Mouse (Mus musculus): ENCODE results near the gene Phlpp1. TPM values are rescaled to one million over a fixed set of nuclear protein-coding genes. Genes with fewer than 3 reads are reported as not detected.
A peak's percentile ranks its signal among the peaks of the same experiment; 100 is the strongest.

The Phlpp1 gene
- polyA plus RNA-seq, 1 experiment from 2014 or later, result 9.8 TPM

GRCm38 (mm10) chr1:106172301-106172930 is 864 bp downstream of the Phlpp1 start:
- Histone ChIP-seq H3K4me2 (replicated peaks; ENCODE audit: low read depth, low read length) (peak overlapping the region; percentile 84), H3K9ac (ENCODE audit: low read depth, low read length) (peak overlapping the region; percentile 96), H3K27me3 (ENCODE audit: control insufficient read depth, insufficient read depth, low read length) (no peaks in the 10 kb centered on the region), H3K4me3 (ENCODE audit: low read depth, low read length) (peak overlapping the region; percentile 96), H3K36me3 (ENCODE audit: control insufficient read depth, insufficient read depth, low read length) (no peaks in the 10 kb centered on the region), H3K9me3 (ENCODE audit: control insufficient read depth, low read length) (no peaks in the 10 kb centered on the region), H3K4me1 (replicated peaks; ENCODE audit: control insufficient read depth, insufficient read depth, low read length) (peaks cover 2% of the 10 kb centered on the region; the same call in 1 of the 2 replicates), H3K27ac (ENCODE audit: low read depth, low read length) (peak overlapping the region; percentile 90)
- under 1% methylated on average over 58 of the region's 77 CpGs for WGBS
- DNase-seq (ENCODE audit: low spot score) (peak; percentile 74), ATAC-seq (ENCODE audit: low FRiP score) (peak; percentile 5; the same call in 1 of the 2 replicates)

DNA sequence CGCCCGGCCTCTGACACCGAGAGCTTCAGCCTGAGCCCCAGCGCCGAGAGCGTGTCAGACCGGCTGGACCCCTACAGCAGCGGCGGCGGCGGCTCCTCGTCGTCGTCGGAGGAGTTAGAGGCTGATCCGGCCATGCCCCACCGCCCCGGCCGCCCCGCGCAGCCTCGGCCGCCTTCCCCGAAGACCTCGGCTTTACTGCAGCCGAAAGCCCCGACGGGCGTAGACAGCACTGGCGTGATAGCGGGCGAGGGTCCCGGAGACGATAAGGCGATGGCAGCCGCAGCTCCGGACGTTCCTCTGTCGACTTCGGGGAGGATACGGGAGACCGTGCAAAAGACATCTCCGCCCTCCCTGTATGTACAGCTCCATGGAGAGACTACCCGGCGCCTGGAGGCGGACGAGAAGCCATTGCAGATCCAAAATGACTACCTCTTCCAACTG is 1.4 kb downstream of the Phlpp1 start:
- H3K9ac ChIP-seq (ENCODE audit: low read depth, low read length), result peak overlapping the region; percentile 96
- H3K4me3 ChIP-seq (ENCODE audit: low read depth, low read length), result peak overlapping the region; percentile 96
- peak overlapping the region; percentile 90 for H3K27ac ChIP-seq (ENCODE audit: low read depth, low read length)
- peak overlapping the region; percentile 84 for H3K4me2 ChIP-seq (replicated peaks; ENCODE audit: low read depth, low read length)
- no peaks in the 10 kb centered on the region for H3K36me3 ChIP-seq (ENCODE audit: control insufficient read depth, insufficient read depth, low read length)
- ATAC-seq (ENCODE audit: low FRiP score), result no peak
- no peaks in the 10 kb centered on the region for H3K9me3 ChIP-seq (ENCODE audit: control insufficient read depth, low read length)
- H3K27me3 ChIP-seq (ENCODE audit: control insufficient read depth, insufficient read depth, low read length), result no peaks in the 10 kb centered on the region
- no peak for DNase-seq (ENCODE audit: low spot score)
- H3K4me1 ChIP-seq (replicated peaks; ENCODE audit: control insufficient read depth, insufficient read depth, low read length), result peaks cover 2% of the 10 kb centered on the region; the same call in 1 of the 2 replicates
- under 1% methylated on average over 46 of the region's 47 CpGs for WGBS

- Histone ChIP-seq H3K4me3 (ENCODE audit: low read depth, low read length) (peak overlapping the region; percentile 96), H3K27me3 (ENCODE audit: control insufficient read depth, insufficient read depth, low read length) (no peaks in the 10 kb centered on the region), H3K9ac (ENCODE audit: low read depth, low read length) (peak overlapping the region; percentile 96), H3K4me2 (replicated peaks; ENCODE audit: low read depth, low read length) (peak overlapping the region; percentile 84), H3K27ac (ENCODE audit: low read depth, low read length) (no peak overlapping the region), H3K9me3 (ENCODE audit: control insufficient read depth, low read length) (no peaks in the 10 kb centered on the region), H3K36me3 (ENCODE audit: control insufficient read depth, insufficient read depth, low read length) (no peaks in the 10 kb centered on the region), H3K4me1 (replicated peaks; ENCODE audit: control insufficient read depth, insufficient read depth, low read length) (peaks cover 2% of the 10 kb centered on the region; the same call in 1 of the 2 replicates)
- no peak for ATAC-seq (ENCODE audit: low FRiP score)
- 37% methylated on average over 9 of the region's 9 CpGs for WGBS
- DNase-seq (ENCODE audit: low spot score), result peak; percentile 26
These were observed 2.1 kb downstream of the Phlpp1 start for GRCm38 (mm10) chr1:106173621-106174156.

DNA sequence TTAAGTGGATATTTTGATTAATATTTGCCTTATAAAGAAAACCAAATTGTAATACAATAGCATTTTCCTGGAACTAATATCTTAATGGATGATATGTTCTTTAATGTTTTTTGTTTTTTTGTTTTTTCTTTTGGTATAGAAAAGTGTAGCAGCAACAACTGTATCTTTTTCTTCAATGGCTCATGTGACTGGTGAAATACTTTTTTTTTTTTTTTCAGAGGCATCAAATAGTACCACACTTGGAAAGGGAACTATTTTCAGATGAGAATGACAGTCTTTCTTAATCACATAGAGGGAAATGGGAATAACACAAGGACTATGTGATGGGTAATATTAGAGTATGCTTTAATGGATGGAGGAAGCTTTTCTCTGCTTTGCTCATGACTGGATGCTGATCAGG is 3.0 kb downstream of the Phlpp1 start:
- Histone ChIP-seq H3K4me2 (replicated peaks; ENCODE audit: low read depth, low read length) (peak overlapping the region; percentile 84), H3K9ac (ENCODE audit: low read depth, low read length) (0 out of 2 replicates have a peak overlapping the region, but pooled peaks have one; percentile 34), H3K27ac (ENCODE audit: low read depth, low read length) (no peak overlapping the region), H3K9me3 (ENCODE audit: control insufficient read depth, low read length) (no peaks in the 10 kb centered on the region), H3K27me3 (ENCODE audit: control insufficient read depth, insufficient read depth, low read length) (no peaks in the 10 kb centered on the region), H3K4me1 (replicated peaks; ENCODE audit: control insufficient read depth, insufficient read depth, low read length) (peaks cover 2% of the 10 kb centered on the region; the same call in 1 of the 2 replicates), H3K4me3 (ENCODE audit: low read depth, low read length) (peak overlapping the region; percentile 96), H3K36me3 (ENCODE audit: control insufficient read depth, insufficient read depth, low read length) (no peaks in the 10 kb centered on the region)
- DNase-seq (ENCODE audit: low spot score), result no peak
- ATAC-seq (ENCODE audit: low FRiP score), result no peak

- Histone ChIP-seq H3K27me3 (ENCODE audit: control insufficient read depth, insufficient read depth, low read length) (no peaks in the 10 kb centered on the region), H3K27ac (ENCODE audit: low read depth, low read length) (no peak overlapping the region), H3K4me2 (replicated peaks; ENCODE audit: low read depth, low read length) (peak overlapping the region; percentile 37), H3K4me3 (ENCODE audit: low read depth, low read length) (peak overlapping the region; percentile 20), H3K4me1 (replicated peaks; ENCODE audit: control insufficient read depth, insufficient read depth, low read length) (peaks cover 2% of the 10 kb centered on the region; the same call in 1 of the 2 replicates), H3K9ac (ENCODE audit: low read depth, low read length) (no peak overlapping the region; the same call in 1 of the 2 replicates), H3K9me3 (ENCODE audit: control insufficient read depth, low read length) (no peaks in the 10 kb centered on the region), H3K36me3 (ENCODE audit: control insufficient read depth, insufficient read depth, low read length) (no peaks in the 10 kb centered on the region)
- DNase-seq (ENCODE audit: low spot score), result no peak
- WGBS, result 61% methylated on average over 3 of the region's 3 CpGs
- ATAC-seq (ENCODE audit: low FRiP score), result no peak
These were observed 3.8 kb downstream of the Phlpp1 start for GRCm38 (mm10) chr1:106175360-106175759.

DNA sequence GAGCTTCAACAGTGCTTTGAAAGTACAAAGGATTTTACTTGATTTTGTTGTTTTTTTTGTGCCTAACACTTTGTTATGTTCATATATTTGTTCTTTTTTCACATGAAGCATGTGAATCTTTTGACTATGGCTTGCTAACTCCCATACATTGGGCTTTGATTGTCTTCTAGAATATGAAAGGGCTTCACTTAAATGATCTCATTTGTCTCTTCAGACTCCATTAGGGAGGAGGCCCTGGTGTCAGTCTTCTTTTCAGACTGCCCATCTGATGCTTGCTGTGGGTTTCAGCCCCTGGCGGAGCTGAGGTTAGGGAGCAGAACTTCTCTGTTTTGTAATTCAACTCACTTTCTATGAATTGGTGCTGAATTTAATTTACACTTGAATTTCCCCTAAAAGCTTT is 5.2 kb downstream of the Phlpp1 start:
- Histone ChIP-seq H3K4me1 (replicated peaks; ENCODE audit: control insufficient read depth, insufficient read depth, low read length) (peaks cover 2% of the 10 kb centered on the region; the same call in 1 of the 2 replicates), H3K27me3 (ENCODE audit: control insufficient read depth, insufficient read depth, low read length) (no peaks in the 10 kb centered on the region), H3K9ac (ENCODE audit: low read depth, low read length) (no peak overlapping the region), H3K36me3 (ENCODE audit: control insufficient read depth, insufficient read depth, low read length) (no peaks in the 10 kb centered on the region), H3K27ac (ENCODE audit: low read depth, low read length) (no peak overlapping the region), H3K4me2 (replicated peaks; ENCODE audit: low read depth, low read length) (no peak overlapping the region; the same call in 1 of the 2 replicates), H3K4me3 (ENCODE audit: low read depth, low read length) (no peak overlapping the region), H3K9me3 (ENCODE audit: control insufficient read depth, low read length) (no peaks in the 10 kb centered on the region)
- ATAC-seq (ENCODE audit: low FRiP score) (no peak), DNase-seq (ENCODE audit: low spot score) (peak; percentile 38)
- 10% methylated on average over 1 of the region's 1 CpGs for WGBS

DNA sequence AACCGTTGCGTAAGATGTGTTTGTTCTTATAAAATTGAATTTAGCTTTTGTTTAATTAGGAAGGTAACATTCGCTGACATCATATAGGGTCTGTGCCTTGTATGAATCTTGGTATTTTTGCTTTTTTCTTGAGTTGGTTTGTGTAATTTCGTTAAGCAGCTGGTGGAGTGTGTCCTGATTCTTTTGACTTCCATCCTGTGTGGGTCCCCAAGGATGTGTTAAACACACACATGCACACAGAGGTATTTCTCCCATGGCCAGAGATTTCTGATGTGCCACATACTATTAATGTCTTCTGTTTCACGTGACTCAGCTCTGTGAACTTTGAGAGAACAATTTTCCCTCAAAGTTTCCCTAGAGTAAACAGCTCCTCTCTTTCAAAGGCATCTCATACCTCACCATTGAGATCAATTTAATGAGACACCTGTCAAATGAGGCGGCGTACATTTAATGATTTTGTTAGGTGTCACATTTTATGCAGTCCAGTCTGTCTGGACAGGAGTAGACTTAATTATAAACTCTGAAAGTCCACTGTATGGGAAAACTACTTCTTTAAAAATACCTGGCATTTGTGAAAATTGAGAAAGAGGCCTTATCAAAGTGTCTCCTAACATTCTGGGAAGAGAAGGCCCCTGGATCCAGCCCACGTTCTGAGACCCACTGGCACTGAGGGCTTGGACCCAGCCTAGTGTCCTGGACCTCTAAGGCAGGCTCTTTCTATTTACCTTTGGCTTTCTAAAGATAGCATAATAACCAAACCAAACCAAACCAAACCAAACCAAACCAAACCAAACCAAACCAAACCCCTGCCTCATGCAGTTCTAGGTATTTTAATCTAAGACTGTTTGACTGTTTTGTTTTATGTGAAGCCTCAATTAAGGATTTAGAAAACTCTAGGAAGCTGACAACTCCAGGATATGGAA is 6.6 kb downstream of the Phlpp1 start:
- no peak overlapping the region for H3K9ac ChIP-seq (ENCODE audit: low read depth, low read length)
- H3K4me3 ChIP-seq (ENCODE audit: low read depth, low read length), result no peak overlapping the region
- H3K27me3 ChIP-seq (ENCODE audit: control insufficient read depth, insufficient read depth, low read length), result no peaks in the 10 kb centered on the region
- no peak for ATAC-seq (ENCODE audit: low FRiP score)
- WGBS, result 73% methylated on average over 8 of the region's 8 CpGs
- no peaks in the 10 kb centered on the region for H3K36me3 ChIP-seq (ENCODE audit: control insufficient read depth, insufficient read depth, low read length)
- H3K4me2 ChIP-seq (replicated peaks; ENCODE audit: low read depth, low read length), result no peak overlapping the region
- H3K27ac ChIP-seq (ENCODE audit: low read depth, low read length), result no peak overlapping the region
- no peaks in the 10 kb centered on the region for H3K9me3 ChIP-seq (ENCODE audit: control insufficient read depth, low read length)
- no peak for DNase-seq (ENCODE audit: low spot score)
- H3K4me1 ChIP-seq (replicated peaks; ENCODE audit: control insufficient read depth, insufficient read depth, low read length), result peaks cover 2% of the 10 kb centered on the region; the same call in 1 of the 2 replicates

DNA sequence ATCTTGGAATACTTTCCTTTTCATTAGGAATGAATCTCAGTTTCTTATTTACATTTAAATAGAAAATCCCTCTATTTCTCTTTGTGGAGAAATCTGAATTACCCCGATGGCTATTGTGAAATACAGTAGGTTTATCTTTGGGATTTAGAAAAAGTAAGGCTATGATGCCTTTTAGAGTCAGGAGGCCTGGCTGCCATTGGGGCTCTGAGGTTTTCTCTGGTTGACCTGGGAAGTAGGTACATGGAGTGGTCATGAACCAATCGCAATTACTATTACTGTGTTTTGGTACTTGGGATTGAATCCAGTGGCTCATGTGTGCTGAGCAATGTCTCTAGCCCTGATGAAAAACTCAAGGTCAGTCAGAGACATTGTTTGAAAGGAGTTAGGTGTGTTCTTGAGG is 12.1 kb downstream of the Phlpp1 start:
- no peak for DNase-seq (ENCODE audit: low spot score)
- Histone ChIP-seq H3K4me3 (ENCODE audit: low read depth, low read length) (no peak overlapping the region), H3K4me1 (replicated peaks; ENCODE audit: control insufficient read depth, insufficient read depth, low read length) (no peaks in the 10 kb centered on the region), H3K9me3 (ENCODE audit: control insufficient read depth, low read length) (no peaks in the 10 kb centered on the region), H3K9ac (ENCODE audit: low read depth, low read length) (no peak overlapping the region), H3K27ac (ENCODE audit: low read depth, low read length) (no peak overlapping the region), H3K27me3 (ENCODE audit: control insufficient read depth, insufficient read depth, low read length) (no peaks in the 10 kb centered on the region), H3K4me2 (replicated peaks; ENCODE audit: low read depth, low read length) (no peak overlapping the region), H3K36me3 (ENCODE audit: control insufficient read depth, insufficient read depth, low read length) (no peaks in the 10 kb centered on the region)
- no peak for ATAC-seq (ENCODE audit: low FRiP score)
- WGBS, result 90% methylated on average over 2 of the region's 2 CpGs

Data from hindbrain, embryonic 11.5 days (tissue).